Mouse (Mus musculus): ENCODE data around the gene Kif5a. TPM values are rescaled to one million over a fixed set of nuclear protein-coding genes. Genes with fewer than 3 reads are reported as not detected.

The Kif5a gene
- polyA plus RNA-seq, 1 experiment from 2014 or later: 115 TPM

Other genes with a start within 250 kb of the Kif5a start
- gene Tsfm, start 232.5 kb downstream of the Kif5a start, polyA plus RNA-seq (2015; fragmentation: Nextera tagmentation; extraction: Ambion mirVana): 63.7 and 67.7 TPM in 2 replicates
- 23.2 and 24.2 TPM in 2 replicates for gene Mettl1, start 221.9 kb downstream of the Kif5a start, polyA plus RNA-seq (2015; fragmentation: Nextera tagmentation; extraction: Ambion mirVana)
- 0.23 and 0.31 TPM in 2 replicates for gene Eef1akmt3, start 221.8 kb downstream of the Kif5a start, polyA plus RNA-seq (2015; fragmentation: Nextera tagmentation; extraction: Ambion mirVana)
- 0.12 and 0.18 TPM in 2 replicates for gene Cyp27b1, start 215.1 kb downstream of the Kif5a start, polyA plus RNA-seq (2015; fragmentation: Nextera tagmentation; extraction: Ambion mirVana)
- 5.2 and 6.0 TPM in 2 replicates for gene March9, start 203.2 kb downstream of the Kif5a start, polyA plus RNA-seq (2015; fragmentation: Nextera tagmentation; extraction: Ambion mirVana)
- 669 and 724 TPM in 2 replicates for gene Cdk4, start 199.8 kb downstream of the Kif5a start, polyA plus RNA-seq (2015; fragmentation: Nextera tagmentation; extraction: Ambion mirVana)
- gene Tspan31, start 193.1 kb downstream of the Kif5a start, polyA plus RNA-seq (2015; fragmentation: Nextera tagmentation; extraction: Ambion mirVana): 123 TPM in 2 replicates
- gene Agap2, start 188.1 kb downstream of the Kif5a start, polyA plus RNA-seq (2015; fragmentation: Nextera tagmentation; extraction: Ambion mirVana): 3.4 and 4.2 TPM in 2 replicates
- gene Os9, start 142.2 kb downstream of the Kif5a start, polyA plus RNA-seq (2015; fragmentation: Nextera tagmentation; extraction: Ambion mirVana): 135 and 138 TPM in 2 replicates
- 59.0 and 74.1 TPM in 2 replicates for gene B4galnt1, start 98.1 kb downstream of the Kif5a start, polyA plus RNA-seq (2015; fragmentation: Nextera tagmentation; extraction: Ambion mirVana)
- gene Slc26a10, start 82.7 kb downstream of the Kif5a start, polyA plus RNA-seq (2015; fragmentation: Nextera tagmentation; extraction: Ambion mirVana): 1.4 and 1.5 TPM in 2 replicates
- gene Arhgef25, start 73.3 kb downstream of the Kif5a start, polyA plus RNA-seq (2015; fragmentation: Nextera tagmentation; extraction: Ambion mirVana): 29.0 and 29.1 TPM in 2 replicates
- gene Dtx3, start 67.6 kb downstream of the Kif5a start, polyA plus RNA-seq (2015; fragmentation: Nextera tagmentation; extraction: Ambion mirVana): 213 and 233 TPM in 2 replicates
- gene Pip4k2c, start 51.8 kb downstream of the Kif5a start, polyA plus RNA-seq (2015; fragmentation: Nextera tagmentation; extraction: Ambion mirVana): 20.5 and 20.7 TPM in 2 replicates
- gene Dctn2, start 3.0 kb upstream of the Kif5a start, polyA plus RNA-seq (2015; fragmentation: Nextera tagmentation; extraction: Ambion mirVana): 355 and 358 TPM in 2 replicates
- 11.2 and 11.5 TPM in 2 replicates for gene Mbd6, start 25.7 kb upstream of the Kif5a start, polyA plus RNA-seq (2015; fragmentation: Nextera tagmentation; extraction: Ambion mirVana)
- gene Mars, start 48.4 kb upstream of the Kif5a start, polyA plus RNA-seq (2015; fragmentation: Nextera tagmentation; extraction: Ambion mirVana): 108 and 113 TPM in 2 replicates
- gene Arhgap9, start 58.6 kb upstream of the Kif5a start, polyA plus RNA-seq (2015; fragmentation: Nextera tagmentation; extraction: Ambion mirVana): 0.79 and 0.81 TPM in 2 replicates
- gene Gli1, start 78.6 kb upstream of the Kif5a start, polyA plus RNA-seq (2015; fragmentation: Nextera tagmentation; extraction: Ambion mirVana): 1.8 and 2.1 TPM in 2 replicates
- 0.03 and 0.09 TPM in 2 replicates for gene Inhbe, start 91.1 kb upstream of the Kif5a start, polyA plus RNA-seq (2015; fragmentation: Nextera tagmentation; extraction: Ambion mirVana)
- not detected in 2 replicates for gene Inhbc, start 107.1 kb upstream of the Kif5a start, polyA plus RNA-seq (2015; fragmentation: Nextera tagmentation; extraction: Ambion mirVana)
- gene R3hdm2, start 117.0 kb upstream of the Kif5a start, polyA plus RNA-seq (2015; fragmentation: Nextera tagmentation; extraction: Ambion mirVana): 34.0 and 37.4 TPM in 2 replicates
- 2.0 and 3.3 TPM in 2 replicates for gene Stac3, start 238.3 kb upstream of the Kif5a start, polyA plus RNA-seq (2015; fragmentation: Nextera tagmentation; extraction: Ambion mirVana)